Mouse (Mus musculus): ENCODE measurements at regions not wholly inside any gene's neighbourhood (a gene's known extent, or its start where the extent isn't known, plus 50 kb on each side); places are given as distances from the start of the nearest gene placed in this dataset.

- no peak for TF ChIP-seq CTCF (IDR thresholded peaks at IDR 0.05; ENCODE audit: low read depth)
- TF ChIP-seq EP300 (optimal IDR thresholded peaks at IDR 0.05), result no peak
Measured at GRCm38 (mm10) chr10:111389890-111390289, 83.1 kb upstream of the Nap1l1 start.
